Mouse (Mus musculus) heart, postnatal 0 days (tissue): Measurements from ENCODE around the gene Spock1. TPM values are rescaled to one million over a fixed set of nuclear protein-coding genes. Genes with fewer than 3 reads are reported as not detected.

Source experiments
- ATAC-seq: fragments of 200-750 bp; cut with Nextera tagmentation; 2 replicates; pipeline ENCODE4 v1.8.0; 2017; ENCODE audit warnings: low read depth, moderate number of reproducible peaks, moderate library complexity; ENCODE audit not compliant: insufficient read depth
- DNase-seq: peaks from one replicate; pipeline ENCODE4 v3.0.0-alpha.2; 2016; ENCODE audit warnings: low spot score
- H3K27ac ChIP-seq: fragments of 300-500 bp; sonication (generic); 2 replicates; pipeline ENCODE4 v1.5.1; 2014; ENCODE audit warnings: low read depth, mild to moderate bottlenecking
- H3K27me3 ChIP-seq: fragments of 300-500 bp; sonication (generic); 2 replicates; pipeline ENCODE4 v1.6.1; 2014; ENCODE audit warnings: low read length, mixed read lengths; ENCODE audit not compliant: control insufficient read depth, insufficient read depth
- H3K36me3 ChIP-seq: fragments of 300-500 bp; sonication (generic); replicated peaks from 2 replicates; pipeline ENCODE4 v1.6.1; 2014; ENCODE audit warnings: low read length, mixed read lengths; ENCODE audit not compliant: control insufficient read depth, insufficient read depth
- H3K4me1 ChIP-seq: fragments of 300-500 bp; sonication (generic); 2 replicates; pipeline ENCODE4 v1.6.1; 2014; ENCODE audit warnings: antibody characterized with exemption; ENCODE audit not compliant: control insufficient read depth, insufficient read depth
- H3K4me2 ChIP-seq: fragments of 300-500 bp; sonication (generic); 2 replicates; pipeline ENCODE4 v1.6.1; 2014; ENCODE audit warnings: low read depth, mild to moderate bottlenecking, low read length, moderate library complexity
- H3K4me3 ChIP-seq: fragments of 300-500 bp; sonication (generic); 2 replicates; pipeline ENCODE4 v1.5.1; 2014; ENCODE audit warnings: low read depth, low read length
- H3K9ac ChIP-seq: fragments of 300-500 bp; sonication (generic); replicated peaks from 2 replicates; pipeline ENCODE4 v1.6.1; 2014; ENCODE audit warnings: low read depth, low read length, mixed read lengths
- H3K9me3 ChIP-seq: fragments of 300-500 bp; sonication (generic); replicated peaks from 2 replicates; pipeline ENCODE4 v1.6.1; 2016; ENCODE audit warnings: low read length; ENCODE audit not compliant: control insufficient read depth
- CTCF ChIP-seq: IDR thresholded peaks from 2 replicates; pipeline ENCODE4 v1.5.1; 2016; ENCODE audit warnings: antibody characterized with exemption, control low read depth, low read depth
- EP300 ChIP-seq: IDR thresholded peaks from 2 replicates; pipeline ENCODE4 v1.6.1; 2016; ENCODE audit warnings: antibody characterized with exemption, low read depth
- WGBS: fragments of 180-500 bp; shearing (Covaris S2); extraction: QIAGEN DNeasy Blood & Tissue Kit; methylation state at CpG from one replicate; pipeline ENCODE4 v1.1.7; 2014; 5-methylcytosine and 5-hydroxymethylcytosine counted together
- polyA plus RNA-seq: library from polyadenylated mRNA; unstranded; fragments of >200 nt; fragmentation: Nextera tagmentation; extraction: Ambion mirVana; gene quantifications from 2 replicates; pipeline ENCODE4 v1.2.1, GENCODE M21; 2015
- total RNA-seq: library from RNA; depleted of rRNA; stranded (reverse); fragments of >200 nt; gene quantifications from 2 replicates; pipeline ENCODE4 v1.2.3, GENCODE M21; 2014; ENCODE audit warnings: low replicate concordance

Gene Spock1
- total and polyA plus RNA-seq, 2 experiments from 2014 or later = 0.20 to 0.23 TPM

- no peak for TF ChIP-seq CTCF
- TF ChIP-seq EP300 = no peak
- ATAC-seq (no peak), DNase-seq (no peak)
- 82% methylated on average over 12 of the region's 12 CpGs for WGBS
- Histone ChIP-seq H3K9ac (no peak overlapping the region), H3K4me1 (no peaks in the 10 kb centered on the region), H3K36me3 (no peaks in the 10 kb centered on the region), H3K4me2 (no peak overlapping the region), H3K27ac (no peak overlapping the region), H3K9me3 (no peaks in the 10 kb centered on the region), H3K27me3 (no peaks in the 10 kb centered on the region), H3K4me3 (no peak overlapping the region)
Measured at GRCm38 (mm10) chr13:57643036-57643435, 265.1 kb downstream of the Spock1 start.

- Histone ChIP-seq H3K4me2 (no peak overlapping the region), H3K4me1 (no peaks in the 10 kb centered on the region), H3K4me3 (no peak overlapping the region), H3K9me3 (no peaks in the 10 kb centered on the region), H3K9ac (no peak overlapping the region), H3K36me3 (no peaks in the 10 kb centered on the region), H3K27ac (no peak overlapping the region), H3K27me3 (no peaks in the 10 kb centered on the region)
- 51% methylated on average over 4 of the region's 4 CpGs for WGBS
- no peak for ATAC-seq
- no peak for DNase-seq
- TF ChIP-seq EP300 (no peak), CTCF (no peak)
Measured at GRCm38 (mm10) chr13:57641649-57642048, 266.5 kb downstream of the Spock1 start.

- no peak overlapping the region for H3K27ac ChIP-seq
- TF ChIP-seq CTCF = no peak
- TF ChIP-seq EP300 = no peak
- ATAC-seq (no peak), DNase-seq (no peak)
- H3K4me3 ChIP-seq = no peak overlapping the region
- H3K9ac ChIP-seq = no peak overlapping the region
- no peaks in the 10 kb centered on the region for H3K36me3 ChIP-seq
- H3K27me3 ChIP-seq = no peaks in the 10 kb centered on the region
- H3K4me2 ChIP-seq = no peak overlapping the region
- no peaks in the 10 kb centered on the region for H3K4me1 ChIP-seq
- no peaks in the 10 kb centered on the region for H3K9me3 ChIP-seq
- 85% methylated on average over 2 of the region's 2 CpGs for WGBS
Measured at GRCm38 (mm10) chr13:57640968-57641367, 267.2 kb downstream of the Spock1 start.

- H3K9ac ChIP-seq = no peak overlapping the region
- H3K9me3 ChIP-seq = no peaks in the 10 kb centered on the region
- H3K27ac ChIP-seq = no peak overlapping the region
- DNase-seq (no peak), ATAC-seq (no peak)
- no peaks in the 10 kb centered on the region for H3K36me3 ChIP-seq
- no peak overlapping the region for H3K4me2 ChIP-seq
- no peak for TF ChIP-seq EP300
- TF ChIP-seq CTCF = no peak
- H3K27me3 ChIP-seq = no peaks in the 10 kb centered on the region
- 76% methylated on average over 5 of the region's 5 CpGs for WGBS
- no peak overlapping the region for H3K4me3 ChIP-seq
- H3K4me1 ChIP-seq = no peaks in the 10 kb centered on the region
Measured at GRCm38 (mm10) chr13:57638820-57639219, 269.3 kb downstream of the Spock1 start.

- Histone ChIP-seq H3K27ac (no peak overlapping the region), H3K4me1 (no peaks in the 10 kb centered on the region), H3K9me3 (no peaks in the 10 kb centered on the region), H3K4me2 (no peak overlapping the region), H3K27me3 (no peaks in the 10 kb centered on the region), H3K36me3 (no peaks in the 10 kb centered on the region), H3K4me3 (no peak overlapping the region), H3K9ac (no peak overlapping the region)
- ATAC-seq (no peak), DNase-seq (no peak)
- 81% methylated on average over 15 of the region's 15 CpGs for WGBS
- TF ChIP-seq CTCF = no peak
- no peak for TF ChIP-seq EP300
Measured at GRCm38 (mm10) chr13:57637606-57638132, 270.5 kb downstream of the Spock1 start.

GRCm38 (mm10) chr13:57637080-57637572 lies 271.0 kb downstream of the Spock1 start:
- H3K4me2 ChIP-seq = no peak overlapping the region
- no peaks in the 10 kb centered on the region for H3K4me1 ChIP-seq
- no peaks in the 10 kb centered on the region for H3K27me3 ChIP-seq
- H3K9ac ChIP-seq = no peak overlapping the region
- DNase-seq (no peak), ATAC-seq (no peak)
- H3K9me3 ChIP-seq = no peaks in the 10 kb centered on the region
- WGBS = 77% methylated on average over 10 of the region's 10 CpGs
- H3K27ac ChIP-seq = no peak overlapping the region
- H3K4me3 ChIP-seq = no peak overlapping the region
- no peaks in the 10 kb centered on the region for H3K36me3 ChIP-seq
- no peak for TF ChIP-seq EP300
- no peak for TF ChIP-seq CTCF
